Mouse (Mus musculus): Measurements from ENCODE around the gene Nop58. TPM values are rescaled to one million over a fixed set of nuclear protein-coding genes. Genes with fewer than 3 reads are reported as not detected.
A peak's percentile ranks its signal among the peaks of the same experiment; 100 is the strongest.

Gene Nop58
- polyA plus RNA-seq, 1 experiment from 2014 or later, result 162 TPM

DNA sequence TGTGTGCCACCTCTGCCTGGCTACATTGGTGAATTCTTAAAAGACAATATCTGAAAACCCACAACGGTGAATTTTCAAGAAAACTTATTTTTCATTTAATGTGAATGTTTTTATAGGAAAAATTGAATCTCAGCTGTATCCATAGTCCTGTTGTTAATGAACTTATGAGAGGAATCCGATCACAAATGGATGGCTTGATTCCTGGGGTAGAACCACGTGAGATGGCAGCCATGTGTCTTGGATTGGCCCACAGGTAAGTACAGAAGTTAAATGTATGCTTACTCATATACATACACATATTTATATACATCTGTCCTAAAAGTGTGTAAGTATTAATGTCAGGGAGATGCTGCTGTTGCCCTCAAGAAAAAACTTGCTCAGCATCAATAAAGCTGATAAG, 13.4 kb downstream of the Nop58 start:
- DNase-seq (ENCODE audit: low spot score) (no peak), ATAC-seq (replicated peaks; ENCODE audit: low FRiP score, low read depth) (no peak)
- Histone ChIP-seq H3K9ac (ENCODE audit: low read depth, low read length) (no peak overlapping the region), H3K27me3 (ENCODE audit: insufficient read depth, low read length) (no peaks in the 10 kb centered on the region), H3K4me1 (replicated peaks; ENCODE audit: insufficient read depth, low read length) (no peaks in the 10 kb centered on the region), H3K4me3 (replicated peaks; ENCODE audit: low read depth, low read length) (no peak overlapping the region), H3K36me3 (ENCODE audit: insufficient read depth, low read length) (peaks cover 46% of the 10 kb centered on the region), H3K27ac (no peak overlapping the region), H3K4me2 (ENCODE audit: low read length) (no peak overlapping the region), H3K9me3 (replicated peaks; ENCODE audit: low read length) (no peaks in the 10 kb centered on the region)
- 93% methylated on average over 3 of the region's 3 CpGs for WGBS
- no peak for TF ChIP-seq CTCF (IDR thresholded peaks at IDR 0.05; ENCODE audit: low read depth)

DNA sequence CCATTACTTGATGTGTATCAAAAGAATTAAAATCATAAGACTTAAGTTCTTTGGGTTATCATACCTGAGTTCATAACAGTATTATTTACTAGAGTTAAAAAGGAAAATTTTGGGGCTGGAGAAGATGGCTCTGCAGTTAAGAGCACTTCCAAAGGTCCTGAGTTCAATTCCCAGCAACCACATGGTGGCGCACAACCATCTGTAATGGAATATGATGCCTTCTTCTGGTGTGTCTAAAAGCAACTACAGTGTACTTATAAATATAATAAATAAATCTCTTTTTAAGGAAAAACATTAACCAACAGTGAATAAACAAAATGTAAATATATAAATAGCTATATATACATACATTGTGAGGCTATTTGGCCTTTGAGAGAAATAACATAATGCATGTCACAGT, 17.0 kb downstream of the Nop58 start:
- H3K4me1 ChIP-seq (replicated peaks; ENCODE audit: insufficient read depth, low read length), result no peaks in the 10 kb centered on the region

DNA sequence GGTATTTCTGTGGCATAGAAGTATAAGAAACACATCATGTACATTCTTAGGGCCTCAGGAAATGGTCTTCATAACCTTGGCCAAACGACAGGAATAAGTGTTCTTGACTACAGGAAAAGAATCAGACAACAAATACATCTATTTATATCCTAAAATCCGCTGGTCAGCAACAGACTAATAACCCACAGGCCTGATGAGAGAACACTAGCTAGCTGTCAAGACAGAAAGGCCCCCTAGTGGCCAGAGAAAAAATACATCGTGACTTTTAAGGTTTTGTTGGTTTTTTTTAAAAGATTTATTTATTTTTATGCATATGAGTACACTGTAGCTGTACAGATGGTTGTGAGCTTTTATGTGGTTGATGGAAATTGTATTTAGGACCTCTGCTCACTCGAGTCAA, 35.1 kb downstream of the Nop58 start:
- no peaks in the 10 kb centered on the region for H3K4me1 ChIP-seq (replicated peaks; ENCODE audit: insufficient read depth, low read length)
- H3K4me3 ChIP-seq (replicated peaks; ENCODE audit: low read depth, low read length), result no peak overlapping the region
- peak; percentile 76 for TF ChIP-seq CTCF (IDR thresholded peaks at IDR 0.05; ENCODE audit: low read depth)
- 44% methylated on average over 4 of the region's 4 CpGs for WGBS
- H3K36me3 ChIP-seq (ENCODE audit: insufficient read depth, low read length), result peaks cover 10% of the 10 kb centered on the region
- H3K9ac ChIP-seq (ENCODE audit: low read depth, low read length), result no peak overlapping the region
- peak; percentile 89 for DNase-seq (ENCODE audit: low spot score)
- no peak for ATAC-seq (replicated peaks; ENCODE audit: low FRiP score, low read depth)
- H3K27me3 ChIP-seq (ENCODE audit: insufficient read depth, low read length), result no peaks in the 10 kb centered on the region
- H3K9me3 ChIP-seq (replicated peaks; ENCODE audit: low read length), result no peaks in the 10 kb centered on the region
- H3K27ac ChIP-seq, result no peak overlapping the region
- H3K4me2 ChIP-seq (ENCODE audit: low read length), result no peak overlapping the region

More for the DNA sequence above, 17.0 kb downstream of the Nop58 start:
- DNase-seq (ENCODE audit: low spot score), result no peak
- no peak overlapping the region for H3K4me2 ChIP-seq (ENCODE audit: low read length)
- H3K9ac ChIP-seq (ENCODE audit: low read depth, low read length), result no peak overlapping the region
- TF ChIP-seq CTCF (IDR thresholded peaks at IDR 0.05; ENCODE audit: low read depth), result peak; percentile 51
- H3K36me3 ChIP-seq (ENCODE audit: insufficient read depth, low read length), result peaks cover 59% of the 10 kb centered on the region
- no peak for ATAC-seq (replicated peaks; ENCODE audit: low FRiP score, low read depth)
- H3K27me3 ChIP-seq (ENCODE audit: insufficient read depth, low read length), result no peaks in the 10 kb centered on the region
- no peak overlapping the region for H3K4me3 ChIP-seq (replicated peaks; ENCODE audit: low read depth, low read length)
- H3K9me3 ChIP-seq (replicated peaks; ENCODE audit: low read length), result no peaks in the 10 kb centered on the region
- H3K27ac ChIP-seq, result no peak overlapping the region
- WGBS, result 97% methylated on average over 1 of the region's 1 CpGs

DNA sequence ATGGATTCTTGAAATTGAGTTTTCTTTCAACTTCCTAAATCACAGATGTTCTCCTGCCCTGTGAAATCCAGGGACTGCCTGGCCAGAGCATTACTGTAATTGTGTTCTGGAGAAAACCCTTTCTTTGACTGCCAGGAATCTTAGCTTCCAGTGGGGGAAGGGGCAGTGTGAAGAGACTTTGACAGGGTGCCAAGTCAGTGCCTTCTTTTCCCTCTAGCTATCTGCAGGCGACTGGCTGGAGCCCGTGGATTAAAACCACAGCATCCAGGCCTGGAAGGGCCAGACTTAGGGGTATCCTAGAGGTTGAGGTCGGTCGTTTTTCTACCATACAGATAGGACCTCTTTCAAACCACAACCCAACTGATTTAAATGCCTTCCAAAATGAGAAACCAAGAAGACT, 40.9 kb downstream of the Nop58 start:
- Histone ChIP-seq H3K4me2 (ENCODE audit: low read length) (no peak overlapping the region), H3K4me1 (replicated peaks; ENCODE audit: insufficient read depth, low read length) (no peaks in the 10 kb centered on the region), H3K36me3 (ENCODE audit: insufficient read depth, low read length) (no peaks in the 10 kb centered on the region), H3K9ac (ENCODE audit: low read depth, low read length) (no peak overlapping the region), H3K27me3 (ENCODE audit: insufficient read depth, low read length) (no peaks in the 10 kb centered on the region), H3K9me3 (replicated peaks; ENCODE audit: low read length) (no peaks in the 10 kb centered on the region), H3K27ac (no peak overlapping the region), H3K4me3 (replicated peaks; ENCODE audit: low read depth, low read length) (no peak overlapping the region)
- WGBS, result 59% methylated on average over 4 of the region's 4 CpGs
- DNase-seq (ENCODE audit: low spot score) (peak; percentile 16), ATAC-seq (replicated peaks; ENCODE audit: low FRiP score, low read depth) (no peak)
- no peak for TF ChIP-seq CTCF (IDR thresholded peaks at IDR 0.05; ENCODE audit: low read depth)

DNA sequence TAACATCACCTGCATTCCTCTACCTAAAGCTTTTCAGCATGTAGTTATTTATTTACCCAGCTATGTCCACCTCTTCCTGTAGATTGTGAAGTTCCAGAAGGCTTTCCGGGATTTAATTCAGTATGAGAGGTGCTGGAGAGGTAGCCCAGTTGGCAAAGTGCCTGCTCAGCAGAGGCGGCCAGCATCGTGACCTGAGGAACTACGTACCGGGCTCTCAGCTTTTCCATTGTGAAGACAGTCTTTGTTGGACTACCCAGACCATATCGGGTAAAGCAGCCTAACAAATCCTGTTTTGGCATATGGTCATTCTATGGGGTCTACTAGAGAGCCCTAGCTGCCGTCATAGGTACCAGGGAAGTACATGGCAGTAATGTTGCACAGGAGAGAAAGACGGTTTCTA, 45.3 kb downstream of the Nop58 start:
- Histone ChIP-seq H3K27ac (no peak overlapping the region), H3K4me2 (ENCODE audit: low read length) (no peak overlapping the region), H3K9me3 (replicated peaks; ENCODE audit: low read length) (no peaks in the 10 kb centered on the region), H3K4me3 (replicated peaks; ENCODE audit: low read depth, low read length) (no peak overlapping the region), H3K36me3 (ENCODE audit: insufficient read depth, low read length) (no peaks in the 10 kb centered on the region), H3K27me3 (ENCODE audit: insufficient read depth, low read length) (no peaks in the 10 kb centered on the region), H3K9ac (ENCODE audit: low read depth, low read length) (no peak overlapping the region), H3K4me1 (replicated peaks; ENCODE audit: insufficient read depth, low read length) (no peaks in the 10 kb centered on the region)
- DNase-seq (ENCODE audit: low spot score) (no peak), ATAC-seq (replicated peaks; ENCODE audit: low FRiP score, low read depth) (no peak)
- TF ChIP-seq CTCF (IDR thresholded peaks at IDR 0.05; ENCODE audit: low read depth), result no peak
- WGBS, result 72% methylated on average over 8 of the region's 8 CpGs

DNA sequence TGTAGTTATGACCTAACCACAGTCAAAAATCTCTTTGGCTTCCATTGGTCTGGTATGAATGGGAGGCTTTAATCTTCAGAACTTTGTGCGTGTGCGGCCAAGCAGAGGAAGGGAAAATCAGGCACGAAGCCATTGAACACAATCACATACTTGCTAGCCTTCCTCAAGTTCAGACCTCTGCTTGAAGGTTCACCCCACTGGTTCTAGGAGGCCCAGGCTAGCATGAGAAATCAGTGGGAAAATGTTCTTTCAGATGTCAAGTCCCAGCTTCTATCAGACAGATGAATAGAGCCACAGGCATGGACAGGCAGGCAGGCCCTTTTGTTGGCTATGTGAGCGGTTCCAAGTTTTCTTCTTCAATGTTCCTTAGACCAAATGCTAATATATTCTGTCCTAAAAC, 46.0 kb downstream of the Nop58 start:
- no peak overlapping the region for H3K4me3 ChIP-seq (replicated peaks; ENCODE audit: low read depth, low read length)
- H3K9ac ChIP-seq (ENCODE audit: low read depth, low read length), result no peak overlapping the region
- no peak overlapping the region for H3K4me2 ChIP-seq (ENCODE audit: low read length)
- no peak overlapping the region for H3K27ac ChIP-seq
- H3K27me3 ChIP-seq (ENCODE audit: insufficient read depth, low read length), result no peaks in the 10 kb centered on the region
- H3K4me1 ChIP-seq (replicated peaks; ENCODE audit: insufficient read depth, low read length), result no peaks in the 10 kb centered on the region
- WGBS, result 84% methylated on average over 4 of the region's 4 CpGs
- no peaks in the 10 kb centered on the region for H3K9me3 ChIP-seq (replicated peaks; ENCODE audit: low read length)
- DNase-seq (ENCODE audit: low spot score), result no peak
- no peaks in the 10 kb centered on the region for H3K36me3 ChIP-seq (ENCODE audit: insufficient read depth, low read length)
- no peak for TF ChIP-seq CTCF (IDR thresholded peaks at IDR 0.05; ENCODE audit: low read depth)
- no peak for ATAC-seq (replicated peaks; ENCODE audit: low FRiP score, low read depth)

DNA sequence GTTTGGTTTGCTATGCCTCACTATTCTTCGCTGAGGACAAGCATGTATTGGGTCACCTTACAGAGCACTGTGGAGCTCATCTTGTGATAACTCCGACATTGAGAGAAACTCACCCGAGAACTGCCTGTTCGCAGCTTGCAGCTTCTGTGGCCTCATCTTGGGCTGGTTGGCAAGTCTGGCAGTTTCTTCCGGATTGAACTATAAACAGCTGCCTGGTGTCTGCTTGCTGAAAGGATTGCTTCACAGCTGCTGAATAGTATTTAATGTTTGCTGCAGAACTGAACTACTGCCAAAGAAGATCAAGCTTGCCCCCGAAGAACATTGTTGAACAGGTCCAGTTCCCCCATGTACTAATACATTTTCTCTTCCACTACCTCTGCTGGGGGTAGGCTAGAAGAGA, 49.3 kb downstream of the Nop58 start:
- 61% methylated on average over 6 of the region's 6 CpGs for WGBS
- no peak for TF ChIP-seq CTCF (IDR thresholded peaks at IDR 0.05; ENCODE audit: low read depth)
- DNase-seq (ENCODE audit: low spot score) (no peak), ATAC-seq (replicated peaks; ENCODE audit: low FRiP score, low read depth) (no peak)
- no peaks in the 10 kb centered on the region for H3K27me3 ChIP-seq (ENCODE audit: insufficient read depth, low read length)
- H3K4me3 ChIP-seq (replicated peaks; ENCODE audit: low read depth, low read length), result no peak overlapping the region
- no peak overlapping the region for H3K9ac ChIP-seq (ENCODE audit: low read depth, low read length)
- H3K36me3 ChIP-seq (ENCODE audit: insufficient read depth, low read length), result no peaks in the 10 kb centered on the region
- no peaks in the 10 kb centered on the region for H3K4me1 ChIP-seq (replicated peaks; ENCODE audit: insufficient read depth, low read length)
- H3K9me3 ChIP-seq (replicated peaks; ENCODE audit: low read length), result no peaks in the 10 kb centered on the region
- H3K4me2 ChIP-seq (ENCODE audit: low read length), result no peak overlapping the region
- H3K27ac ChIP-seq, result no peak overlapping the region
